Mouse (Mus musculus): ENCODE results near the gene Pdrg1.

DNA sequence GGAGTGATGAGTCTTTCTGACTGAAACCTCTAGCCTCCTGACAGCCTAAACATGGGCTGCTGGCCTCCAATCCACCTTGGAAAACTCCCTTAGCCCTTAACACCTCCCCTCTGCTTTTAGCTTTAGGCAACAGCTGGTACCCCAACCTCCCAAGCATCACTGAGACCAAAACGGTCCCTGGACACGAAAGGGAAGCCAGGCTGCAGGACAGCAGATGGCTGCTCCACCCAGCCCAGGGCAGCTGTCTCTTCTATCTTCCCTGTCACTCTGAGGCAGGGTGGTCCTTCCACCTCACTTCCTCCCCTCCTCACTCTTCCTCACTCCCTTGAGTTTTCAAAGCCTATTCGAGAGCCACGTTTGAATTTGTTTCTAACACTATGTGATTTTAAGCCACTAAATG lies 15.2 kb upstream of the Pdrg1 start:
- TF ChIP-seq CTCF (IDR thresholded peaks at IDR 0.05; ENCODE audit: low read depth) (no peak), EP300 (IDR thresholded peaks at IDR 0.05; ENCODE audit: low read depth) (no peak)
